Mouse (Mus musculus) intestine, postnatal 0 days (tissue): ENCODE results near the gene Adarb2. TPM values are rescaled to one million over a fixed set of nuclear protein-coding genes. Genes with fewer than 3 reads are reported as not detected.

Experiments used
- ATAC-seq: fragments of 200-750 bp; cut with Nextera tagmentation; 2 replicates; pipeline ENCODE4 v1.8.0; 2017; ENCODE audit warnings: mild to moderate bottlenecking, moderate TSS enrichment, moderate library complexity
- H3K27ac ChIP-seq: fragments of 300-500 bp; sonication (generic); 2 replicates; pipeline ENCODE4 v1.5.1; 2014; ENCODE audit warnings: mild to moderate bottlenecking, low read depth, low read length, moderate library complexity
- H3K27me3 ChIP-seq: fragments of 300-500 bp; sonication (generic); replicated peaks from 2 replicates; pipeline ENCODE4 v1.6.1; 2014; ENCODE audit warnings: low read length, mixed read lengths; ENCODE audit not compliant: control insufficient read depth, insufficient read depth
- H3K36me3 ChIP-seq: fragments of 300-500 bp; sonication (generic); 2 replicates; pipeline ENCODE4 v1.6.1; 2014; ENCODE audit warnings: mild to moderate bottlenecking, moderate library complexity; ENCODE audit not compliant: control insufficient read depth, insufficient read depth
- H3K4me1 ChIP-seq: fragments of 300-500 bp; sonication (generic); replicated peaks from 2 replicates; pipeline ENCODE4 v1.6.1; 2014; ENCODE audit warnings: antibody characterized with exemption, low read length, mixed read lengths; ENCODE audit not compliant: control insufficient read depth, insufficient read depth
- H3K4me2 ChIP-seq: fragments of 300-500 bp; sonication (generic); replicated peaks from 2 replicates; pipeline ENCODE4 v1.6.1; 2014; ENCODE audit warnings: low read depth, mild to moderate bottlenecking, moderate library complexity
- H3K4me3 ChIP-seq: fragments of 300-500 bp; sonication (generic); 2 replicates; pipeline ENCODE4 v1.5.1; 2014; ENCODE audit warnings: low read depth, low read length
- H3K9ac ChIP-seq: fragments of 300-500 bp; sonication (generic); 2 replicates; pipeline ENCODE4 v1.6.1; 2014; ENCODE audit warnings: mild to moderate bottlenecking, low read depth, low read length
- H3K9me3 ChIP-seq: fragments of 300-500 bp; sonication (generic); 2 replicates; pipeline ENCODE4 v1.6.1; 2016; ENCODE audit warnings: mixed run types; ENCODE audit not compliant: control insufficient read depth
- CTCF ChIP-seq: sonication (generic); IDR thresholded peaks from 2 replicates; pipeline ENCODE4 v1.5.1; 2016; ENCODE audit warnings: low read depth, mild to moderate bottlenecking, control low read depth, antibody characterized with exemption, moderate library complexity
- WGBS: fragments of 180-500 bp; shearing (Covaris S2); extraction: QIAGEN DNeasy Blood & Tissue Kit; methylation state at CpG from one replicate; pipeline ENCODE4 v1.1.7; 2014; 5-methylcytosine and 5-hydroxymethylcytosine counted together
- polyA plus RNA-seq: library from polyadenylated mRNA; unstranded; fragments of >200 nt; fragmentation: Nextera tagmentation; extraction: Ambion mirVana; gene quantifications from 2 replicates; pipeline ENCODE4 v1.2.1, GENCODE M21; 2015

Adarb2 gene
- polyA plus RNA-seq, 1 experiment from 2014 or later, result 0.14 TPM

GRCm38 (mm10) chr13:8333589-8334455 lies 131.2 kb downstream of the Adarb2 start:
- Histone ChIP-seq H3K9me3 (no peaks in the 10 kb centered on the region), H3K4me1 (no peaks in the 10 kb centered on the region), H3K27me3 (no peaks in the 10 kb centered on the region), H3K4me2 (no peak overlapping the region), H3K9ac (no peak overlapping the region), H3K4me3 (no peak overlapping the region), H3K27ac (no peak overlapping the region), H3K36me3 (no peaks in the 10 kb centered on the region)
- WGBS, result 56% methylated on average over 7 of the region's 7 CpGs
- TF ChIP-seq CTCF, result no peak
- no peak for ATAC-seq

- H3K27me3 ChIP-seq, result no peaks in the 10 kb centered on the region
- no peak for TF ChIP-seq CTCF
- WGBS, result 72% methylated on average over 4 of the region's 4 CpGs
- no peaks in the 10 kb centered on the region for H3K36me3 ChIP-seq
- H3K4me3 ChIP-seq, result no peak overlapping the region
- ATAC-seq, result no peak
- H3K9ac ChIP-seq, result no peak overlapping the region
- no peak overlapping the region for H3K27ac ChIP-seq
- no peaks in the 10 kb centered on the region for H3K9me3 ChIP-seq
- H3K4me2 ChIP-seq, result no peak overlapping the region
- no peaks in the 10 kb centered on the region for H3K4me1 ChIP-seq
Observed at GRCm38 (mm10) chr13:8334580-8334979, 131.9 kb downstream of the Adarb2 start.

- H3K4me2 ChIP-seq, result no peak overlapping the region
- H3K9me3 ChIP-seq, result no peaks in the 10 kb centered on the region
- H3K36me3 ChIP-seq, result no peaks in the 10 kb centered on the region
- no peaks in the 10 kb centered on the region for H3K27me3 ChIP-seq
- H3K27ac ChIP-seq, result no peak overlapping the region
- TF ChIP-seq CTCF, result no peak
- ATAC-seq, result no peak
- no peak overlapping the region for H3K9ac ChIP-seq
- no peaks in the 10 kb centered on the region for H3K4me1 ChIP-seq
- H3K4me3 ChIP-seq, result no peak overlapping the region
- WGBS, result 79% methylated on average over 5 of the region's 5 CpGs
Observed at GRCm38 (mm10) chr13:8341086-8341807, 138.6 kb downstream of the Adarb2 start.

GRCm38 (mm10) chr13:8347147-8347546 lies 144.5 kb downstream of the Adarb2 start:
- H3K4me3 ChIP-seq, result no peak overlapping the region
- H3K9me3 ChIP-seq, result no peaks in the 10 kb centered on the region
- no peak for TF ChIP-seq CTCF
- no peaks in the 10 kb centered on the region for H3K4me1 ChIP-seq
- WGBS, result 81% methylated on average over 7 of the region's 7 CpGs
- no peak overlapping the region for H3K4me2 ChIP-seq
- H3K9ac ChIP-seq, result no peak overlapping the region
- H3K27ac ChIP-seq, result no peak overlapping the region
- no peaks in the 10 kb centered on the region for H3K27me3 ChIP-seq
- no peak for ATAC-seq
- H3K36me3 ChIP-seq, result no peaks in the 10 kb centered on the region

GRCm38 (mm10) chr13:8352341-8352740 lies 149.7 kb downstream of the Adarb2 start:
- Histone ChIP-seq H3K4me1 (no peaks in the 10 kb centered on the region), H3K27ac (no peak overlapping the region), H3K36me3 (no peaks in the 10 kb centered on the region), H3K4me2 (no peak overlapping the region), H3K9me3 (no peaks in the 10 kb centered on the region), H3K9ac (no peak overlapping the region), H3K27me3 (no peaks in the 10 kb centered on the region), H3K4me3 (no peak overlapping the region)
- TF ChIP-seq CTCF, result no peak
- no peak for ATAC-seq

- no peak overlapping the region for H3K4me3 ChIP-seq
- no peak for ATAC-seq
- H3K27me3 ChIP-seq, result no peaks in the 10 kb centered on the region
- no peak overlapping the region for H3K4me2 ChIP-seq
- TF ChIP-seq CTCF, result no peak
- no peak overlapping the region for H3K9ac ChIP-seq
- H3K36me3 ChIP-seq, result no peaks in the 10 kb centered on the region
- no peaks in the 10 kb centered on the region for H3K9me3 ChIP-seq
- no peak overlapping the region for H3K27ac ChIP-seq
- H3K4me1 ChIP-seq, result no peaks in the 10 kb centered on the region
Observed at GRCm38 (mm10) chr13:8352952-8353351, 150.3 kb downstream of the Adarb2 start.
